Mouse (Mus musculus): ENCODE measurements around the gene Cbx6.
"Not testable (repeated sequence)": the region's sequence is repeated elsewhere in the genome, so short reads cannot be mapped to it uniquely, and the experiment has no call there.

Gene Cbx6

DNA sequence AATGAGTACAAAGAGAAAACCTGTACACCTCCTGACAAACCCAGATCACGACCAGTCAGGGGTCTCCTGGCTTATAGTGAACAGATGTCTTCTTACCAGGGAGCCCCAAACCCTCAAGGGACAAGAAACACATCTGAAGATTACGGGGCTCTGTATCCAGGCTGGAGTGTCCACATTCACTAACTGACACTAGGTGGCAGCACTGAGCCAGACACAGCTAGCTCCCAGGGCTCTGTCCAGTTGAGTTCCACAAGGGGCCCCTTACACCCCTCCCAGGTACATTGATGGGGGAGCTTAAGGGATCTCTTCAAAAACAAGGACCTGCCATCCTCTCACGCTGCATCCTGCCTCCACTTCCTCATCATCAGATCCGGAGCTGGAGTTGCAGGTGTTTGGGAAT lies 4.1 kb downstream of the Cbx6 start:
- DNase-seq (ENCODE audit: low spot score): peak; percentile 64

DNA sequence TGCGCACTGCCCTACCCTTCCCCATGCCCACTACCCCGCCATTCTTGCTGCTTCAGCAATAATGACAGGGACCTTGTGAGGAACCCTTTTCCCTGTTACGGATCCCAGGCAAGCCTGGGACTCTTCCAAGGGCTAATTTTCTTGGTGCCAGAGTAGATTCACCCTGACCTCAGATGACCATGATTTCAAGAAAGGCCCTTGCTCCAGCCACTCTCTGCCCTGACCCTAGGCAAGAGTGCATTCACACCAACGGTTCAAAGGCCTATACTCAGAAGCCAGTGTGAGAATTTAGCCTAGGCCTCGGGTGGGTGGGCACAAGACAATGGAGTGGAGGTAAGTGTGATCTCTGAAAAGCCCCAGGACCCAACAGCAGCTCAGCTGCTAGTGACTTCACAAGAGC lies 5.1 kb downstream of the Cbx6 start:
- DNase-seq (ENCODE audit: low spot score): no peak

GRCm38 (mm10) chr15:79828366-79829035 lies 6.0 kb downstream of the Cbx6 start:
- no peak for DNase-seq (ENCODE audit: low spot score)

DNA sequence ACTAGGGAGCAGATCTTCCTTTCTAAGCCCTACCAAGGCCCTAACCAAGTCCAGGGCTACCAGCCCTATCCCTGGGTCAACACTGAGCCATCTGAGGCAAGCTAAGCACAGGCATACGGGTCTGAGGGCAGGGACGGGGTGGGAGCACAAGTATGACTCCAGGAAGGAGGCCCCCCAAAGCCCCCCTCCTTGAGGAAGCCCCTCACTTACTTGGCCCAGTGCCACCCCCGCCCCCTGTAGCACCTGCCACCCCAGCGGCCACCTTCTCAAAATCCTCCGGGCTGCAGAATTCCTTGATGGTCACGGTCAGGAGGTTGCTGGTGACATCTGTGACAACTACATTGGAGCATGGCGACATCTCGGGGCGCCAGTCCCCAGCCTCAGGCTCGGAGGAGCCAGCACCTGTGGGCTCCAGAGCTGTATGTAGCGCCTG lies 6.7 kb downstream of the Cbx6 start:
- DNase-seq (ENCODE audit: low spot score): no peak

DNA sequence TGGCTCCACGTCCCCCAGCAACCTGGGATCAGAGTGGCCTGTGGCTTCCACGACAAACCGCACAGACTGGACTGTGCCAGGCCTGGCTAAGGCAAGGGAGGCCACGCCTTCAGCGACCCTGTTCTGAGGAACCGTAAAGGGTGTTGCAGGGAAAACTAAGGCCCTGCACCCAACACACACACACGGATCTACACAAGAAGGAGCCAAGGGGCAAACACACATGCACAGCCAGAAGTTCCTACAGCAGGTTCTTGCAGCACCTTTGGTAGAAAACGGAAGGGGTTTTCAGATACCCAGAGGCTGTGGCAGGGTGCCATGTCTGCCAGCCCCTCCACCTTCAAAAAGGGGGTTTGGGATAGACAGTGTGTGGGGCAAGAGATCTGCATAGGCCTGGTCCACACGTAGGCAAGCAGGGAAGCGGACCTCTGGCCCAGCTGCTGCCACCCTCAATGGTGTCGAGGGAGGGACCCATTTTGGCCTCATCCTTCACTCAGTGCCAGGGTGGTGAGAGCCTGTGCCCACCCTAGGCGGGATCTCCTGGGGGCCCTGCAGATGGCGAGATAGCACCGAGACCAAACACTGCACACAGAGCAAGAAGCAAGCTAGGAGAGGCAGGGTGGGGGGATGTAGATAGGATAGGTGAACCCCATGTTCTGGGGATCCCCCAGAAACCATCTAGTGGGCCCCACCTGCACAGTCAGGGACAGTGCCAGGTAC lies 7.3 kb downstream of the Cbx6 start:
- no peak for DNase-seq (ENCODE audit: low spot score)

GRCm38 (mm10) chr15:79826221-79826935 lies 8.1 kb downstream of the Cbx6 start:
- no peak for DNase-seq (ENCODE audit: low spot score)

DNA sequence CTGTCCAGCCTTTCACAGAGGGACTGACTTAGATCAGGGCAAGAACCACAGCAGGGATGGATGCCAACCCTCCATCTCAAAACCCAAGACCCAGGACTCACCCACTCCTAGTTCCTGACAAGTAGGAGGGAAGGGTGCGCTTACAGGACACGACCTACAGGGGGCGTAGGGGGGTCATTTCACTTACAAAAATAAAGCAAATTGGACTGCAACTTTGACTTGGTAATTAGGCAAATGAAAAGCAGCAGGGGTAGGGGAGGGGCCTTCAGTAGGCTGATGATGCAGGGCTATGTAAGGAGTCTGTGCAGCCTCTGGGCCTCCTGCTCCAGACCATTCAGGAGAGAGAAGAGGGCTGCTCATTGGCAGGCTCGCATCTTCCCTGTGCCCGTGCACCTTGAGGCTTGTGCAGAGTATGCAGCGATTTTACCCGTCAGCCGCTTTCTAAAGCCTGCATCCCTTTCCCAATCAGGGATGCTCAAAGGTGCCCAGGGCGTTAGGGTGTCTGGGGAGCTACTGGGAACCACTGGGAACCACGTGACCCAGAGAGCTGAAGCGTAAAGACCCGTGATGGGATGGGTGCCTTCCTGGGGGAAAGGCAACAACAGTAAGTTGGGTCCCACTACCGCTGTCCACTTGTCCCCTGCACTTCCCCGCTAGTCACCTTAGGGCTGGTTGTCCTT lies 9.2 kb downstream of the Cbx6 start:
- DNase-seq (ENCODE audit: low spot score): peak; percentile 20

GRCm38 (mm10) chr15:79823588-79824280 lies 10.8 kb downstream of the Cbx6 start:
- no peak for DNase-seq (ENCODE audit: low spot score)

- no peak for DNase-seq (ENCODE audit: low spot score)
These were observed 12.0 kb downstream of the Cbx6 start for GRCm38 (mm10) chr15:79822265-79823199.

DNA sequence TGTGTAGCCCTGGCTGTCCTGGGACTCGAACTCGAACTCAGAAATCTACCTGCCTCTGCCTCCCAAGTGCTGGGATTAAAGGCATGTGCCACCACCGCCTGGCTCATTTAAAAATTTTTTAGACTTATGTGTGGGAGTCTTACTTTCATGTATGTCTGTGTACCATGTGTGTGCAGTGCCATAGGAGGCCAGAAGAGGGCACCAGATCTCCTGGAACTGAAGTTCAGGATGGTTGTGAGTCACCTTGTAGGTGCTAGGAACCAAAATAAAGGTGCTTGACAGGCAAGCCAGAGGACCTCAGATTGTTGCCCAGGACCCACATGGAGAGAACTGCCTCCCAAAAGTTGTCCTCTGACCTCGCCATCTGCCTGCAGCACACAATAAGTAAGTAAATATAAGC lies 16.2 kb downstream of the Cbx6 start:
- DNase-seq (ENCODE audit: low spot score): no peak

- no peak for DNase-seq (ENCODE audit: low spot score)
These were observed 20.7 kb downstream of the Cbx6 start for GRCm38 (mm10) chr15:79813666-79814258.

DNA sequence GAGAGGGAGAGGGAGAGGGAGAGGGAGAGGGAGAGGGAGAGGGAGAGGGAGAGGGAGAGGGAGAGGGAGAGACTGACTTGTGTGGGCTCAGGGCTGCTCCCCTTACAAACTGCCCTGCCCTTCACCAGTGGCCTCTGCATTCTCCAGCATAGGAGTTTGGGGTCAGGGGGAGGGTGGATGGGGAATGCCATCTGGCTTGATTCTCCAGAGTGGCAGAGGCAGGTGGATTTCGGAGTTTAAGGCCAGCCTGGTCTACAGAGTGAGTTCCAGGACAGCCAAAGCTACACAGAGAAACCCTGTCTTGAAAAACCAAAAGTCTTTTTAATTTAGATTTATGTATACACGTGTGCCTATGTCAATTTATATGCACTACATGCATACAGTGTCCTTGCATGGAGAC lies 21.6 kb downstream of the Cbx6 start:
- not testable (repeated sequence) for DNase-seq (ENCODE audit: low spot score)

GRCm38 (mm10) chr15:79810997-79811396 lies 23.5 kb downstream of the Cbx6 start:
- DNase-seq (ENCODE audit: low spot score): no peak

DNA sequence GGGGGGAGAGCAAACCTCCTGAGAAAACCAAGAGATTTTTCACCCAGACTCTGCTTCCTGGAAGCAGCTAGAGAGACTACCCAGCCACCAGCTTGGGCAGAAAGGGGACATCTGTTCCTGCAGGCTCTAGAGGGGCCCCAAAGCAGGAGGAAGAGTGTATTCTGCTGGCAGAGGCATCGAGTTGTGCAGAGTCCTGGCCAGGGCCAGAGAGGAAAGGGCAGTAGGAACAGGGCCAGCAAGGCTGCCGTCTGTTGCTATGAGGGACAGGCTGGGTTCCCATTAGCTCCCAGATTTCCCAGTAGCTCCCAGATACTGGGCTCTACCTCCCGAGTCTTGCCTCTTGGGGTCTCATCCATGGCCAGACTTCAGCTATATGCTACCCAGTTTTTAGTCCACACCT lies 24.4 kb downstream of the Cbx6 start:
- no peak for DNase-seq (ENCODE audit: low spot score)

DNA sequence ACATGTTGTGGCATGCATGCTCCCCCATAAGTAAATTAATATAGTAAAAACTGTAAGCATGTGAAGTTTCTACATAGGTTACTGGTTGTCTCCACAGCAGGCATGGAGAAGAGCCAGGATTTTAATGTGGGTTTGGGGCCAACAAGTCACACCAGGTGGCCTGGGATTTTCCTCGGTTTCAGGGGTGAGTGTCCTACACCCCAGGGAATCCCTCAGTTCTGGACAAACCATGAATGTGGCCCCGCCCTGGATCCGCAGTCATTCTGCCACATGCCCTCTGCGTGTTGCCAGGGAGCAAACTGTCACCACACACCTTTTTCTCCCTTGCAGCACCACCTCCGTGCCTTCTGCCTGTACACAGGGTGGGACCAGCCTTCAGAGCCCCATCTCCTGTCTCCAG lies 25.8 kb downstream of the Cbx6 start:
- DNase-seq (ENCODE audit: low spot score): no peak

- peak; percentile 39 for DNase-seq (ENCODE audit: low spot score)
These were observed 26.4 kb downstream of the Cbx6 start for GRCm38 (mm10) chr15:79808114-79808513.

GRCm38 (mm10) chr15:79807050-79807449 lies 27.4 kb downstream of the Cbx6 start:
- no peak for DNase-seq (ENCODE audit: low spot score)

- no peak for DNase-seq (ENCODE audit: low spot score)
These were observed 29.2 kb downstream of the Cbx6 start for GRCm38 (mm10) chr15:79805246-79805645.

DNA sequence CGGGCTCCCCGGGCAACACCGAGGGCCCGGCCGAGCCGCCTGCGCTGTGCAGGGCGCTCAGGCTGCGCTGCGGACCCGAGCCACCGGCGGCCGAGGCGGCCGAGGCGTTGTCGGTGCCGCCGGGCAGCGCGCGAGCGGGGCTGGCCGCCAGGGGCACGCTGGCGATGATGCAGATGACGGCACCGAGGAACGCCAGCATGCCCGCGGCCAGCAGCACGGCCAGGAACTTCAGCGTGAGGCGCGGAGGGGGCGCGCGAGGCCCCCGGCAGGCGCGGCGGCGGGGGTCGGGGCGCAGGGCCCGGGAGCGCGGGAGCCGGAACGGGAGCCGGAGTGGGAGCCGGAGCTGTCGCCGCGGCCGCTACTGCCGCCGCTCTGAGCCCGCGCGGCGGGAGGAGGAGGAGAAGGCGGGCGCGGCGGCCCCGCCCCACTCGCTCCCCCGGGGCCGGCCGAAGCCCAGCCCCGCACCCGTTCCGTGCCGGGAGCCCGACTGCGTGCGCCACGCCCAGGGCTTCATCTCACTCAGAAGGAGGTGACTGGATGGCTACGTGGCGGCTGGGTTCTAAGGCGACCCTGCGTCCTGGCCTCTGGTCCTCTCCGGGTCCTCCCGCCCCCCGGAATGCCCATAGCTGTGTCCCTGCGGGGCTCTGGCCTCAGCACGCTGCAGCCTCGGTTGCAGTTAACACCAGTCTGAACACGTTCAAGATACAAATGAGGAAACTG lies 30.0 kb downstream of the Cbx6 start, which contains the start of gene Nptxr:
Gene Nptxr, minus strand, starts transcription at position 415 of the 720 bp plus-strand sequence.
- no peak for DNase-seq (ENCODE audit: low spot score)
